ENCODE assay signal across 9 mouse cellular contexts in genomic region chr10:115617456-115618287, GRCm38 (mm10). TPM values are rescaled to one million over a fixed set of nuclear protein-coding genes. Genes with fewer than 3 reads are reported as not detected.
DNase-seq lines count a peak whose midpoint lies in the region; ATAC-seq and TF ChIP-seq lines count a peak whose summit lies in the region.
"Had no signal": no experiment of that assay in that cellular context is flagged by ENCODE, and none has a peak within 500 bp of the region (broad histone marks: within the 10 kb centered on the region; RNA-seq: fewer than 3 reads in every experiment).

No protein-coding gene starts in this region.

- 7% methylated on average over 14 of the region's 15 CpGs for WGBS in kidney, adult 2 months
- 11% methylated on average over 14 of the region's 15 CpGs for WGBS in heart, postnatal 0 days

- no peaks in the 10 kb centered on the region for H3K36me3 ChIP-seq in kidney, adult 2 months (ENCODE audit: control insufficient read depth, insufficient read depth, low read length)
- no peaks in the 10 kb centered on the region for H3K36me3 ChIP-seq in heart, postnatal 0 days (replicated peaks; ENCODE audit: control insufficient read depth, insufficient read depth, low read length)

- TF ChIP-seq CTCF in kidney, adult 2 months (conservative IDR thresholded peaks at IDR 0.05; ENCODE audit: insufficient read depth, insufficient read length, low read depth, low read length) = 0 out of 2 replicates have a peak, but pooled peaks have one; percentile 22
- TF ChIP-seq CTCF in heart, postnatal 0 days (IDR thresholded peaks at IDR 0.05; ENCODE audit: low read depth) = peak; percentile 68

- H3K27ac ChIP-seq in kidney, adult 2 months (ENCODE audit: insufficient read depth, low read depth, low read length) = no peak overlapping the region
- H3K27ac ChIP-seq in heart, postnatal 0 days (ENCODE audit: low read depth) = no peak overlapping the region

- H3K4me3 ChIP-seq in kidney, adult 2 months (ENCODE audit: insufficient read depth, low read depth, low read length) = no peak overlapping the region
- H3K4me3 ChIP-seq in heart, postnatal 0 days (ENCODE audit: low read depth, low read length) = no peak overlapping the region

- H3K4me1 ChIP-seq in kidney, adult 2 months (ENCODE audit: control insufficient read depth, insufficient read depth, low read length) = no peaks in the 10 kb centered on the region
- no peaks in the 10 kb centered on the region for H3K4me1 ChIP-seq in heart, postnatal 0 days (ENCODE audit: control insufficient read depth, insufficient read depth)

- TF ChIP-seq EP300 in heart, postnatal 0 days (IDR thresholded peaks at IDR 0.05; ENCODE audit: low read depth) = no peak

- ATAC-seq in heart, postnatal 0 days (ENCODE audit: insufficient read depth, low read depth) = peak; percentile 44; the same call in 1 of the 2 replicates
- peak; percentile 92 for ATAC-seq in megakaryocyte-erythroid progenitor cell, adult 5-6 weeks (replicated peaks; ENCODE audit: low FRiP score, low TSS enrichment, poor library complexity, severe bottlenecking)

- no peak for TF ChIP-seq POLR2A in kidney, adult 2 months (IDR thresholded peaks at IDR 0.05; ENCODE audit: low read depth, low read length)

- DNase-seq in kidney, adult 2 months = peak; percentile 58
- DNase-seq in kidney, adult 18-20 months = no peak
- peak; percentile 84 for DNase-seq in MN1 (ENCODE audit: low spot score)
- peak; percentile 83 for DNase-seq in embryo, embryonic 10 days (ENCODE audit: low spot score)
- peak; percentile 33 for DNase-seq in heart, postnatal 0 days (ENCODE audit: low spot score)
- DNase-seq in layer of hippocampus, adult 11-12 months (ENCODE audit: low spot score) = peak; percentile 35
- DNase-seq in spleen, postnatal 4 days (ENCODE audit: low spot score in 2 of 2) = no peak

- H3K27me3 ChIP-seq in kidney, adult 2 months (replicated peaks; ENCODE audit: control insufficient read depth, insufficient read depth, low read length) = 0 out of 2 replicates have a peak, but pooled peaks cover 2% of the 10 kb centered on the region
- no peaks in the 10 kb centered on the region for H3K27me3 ChIP-seq in heart, postnatal 0 days (ENCODE audit: control insufficient read depth, insufficient read depth, low read length)

- H3K4me2 ChIP-seq in heart, postnatal 0 days (ENCODE audit: low read depth, low read length) = peak overlapping the region; percentile 39

- no peaks in the 10 kb centered on the region for H3K9me3 ChIP-seq in heart, postnatal 0 days (replicated peaks; ENCODE audit: control insufficient read depth, low read length)

- H3K9ac ChIP-seq in heart, postnatal 0 days (replicated peaks; ENCODE audit: low read depth, low read length) = no peak overlapping the region

RNA-seq across cellular contexts. Expression of gene Lgr5, which starts 30.1 kb away (rescaled TPM):
- 0.58 and 0.97 TPM in 2 replicates for polyA plus RNA-seq in kidney, adult 2 months (2012; rRNA removed)
- total RNA-seq in heart, postnatal 0 days (2014; rRNA removed; ENCODE audit: low replicate concordance) = not detected in 2 replicates
- polyA plus RNA-seq in heart, postnatal 0 days (2015; fragmentation: Nextera tagmentation; extraction: Ambion mirVana) = 0.04 and 0.08 TPM in 2 replicates
- 0.35 TPM in 1 of 2 replicates, not detected in the other for total RNA-seq in megakaryocyte-erythroid progenitor cell, adult 5-6 weeks (2014; fragmentation: Nextera tagmentation)
- total RNA-seq in megakaryocyte-erythroid progenitor cell, adult 5-6 weeks (2017) = not detected in 2 replicates

RNA-seq across cellular contexts. Expression of gene A930009A15Rik, which starts 47.9 kb away (rescaled TPM):
- not detected in 2 replicates for polyA plus RNA-seq in kidney, adult 2 months (2012; rRNA removed)
- not detected in 2 replicates for total RNA-seq in heart, postnatal 0 days (2014; rRNA removed; ENCODE audit: low replicate concordance)
- polyA plus RNA-seq in heart, postnatal 0 days (2015; fragmentation: Nextera tagmentation; extraction: Ambion mirVana) = not detected in 2 replicates
- total RNA-seq in megakaryocyte-erythroid progenitor cell, adult 5-6 weeks (2014; fragmentation: Nextera tagmentation) = not detected in 2 replicates
- total RNA-seq in megakaryocyte-erythroid progenitor cell, adult 5-6 weeks (2017) = not detected in 2 replicates
- total RNA-seq: adrenal gland, adult 18-20 months had no signal

Comparison
In these comparisons a context has a peak if more than half of its experiments do, and no peak if none do; other contexts are left out.
1. DNase-seq: peak in kidney, adult 2 months (single experiment), MN1 (single experiment), embryo, embryonic 10 days (single experiment), heart, postnatal 0 days (single experiment) and layer of hippocampus, adult 11-12 months (single experiment); none in kidney, adult 18-20 months (single experiment) and spleen, postnatal 4 days (0 of 2).